Mouse (Mus musculus): ENCODE measurements around the gene Ston2. TPM values are rescaled to one million over a fixed set of nuclear protein-coding genes. Genes with fewer than 3 reads are reported as not detected.
"Not testable (repeated sequence)": the region's sequence is repeated elsewhere in the genome, so short reads cannot be mapped to it uniquely, and the experiment has no call there.

The Ston2 gene
- total RNA-seq, 2 experiments from 2014 or later, result 4.9 to 7.8 TPM

DNA sequence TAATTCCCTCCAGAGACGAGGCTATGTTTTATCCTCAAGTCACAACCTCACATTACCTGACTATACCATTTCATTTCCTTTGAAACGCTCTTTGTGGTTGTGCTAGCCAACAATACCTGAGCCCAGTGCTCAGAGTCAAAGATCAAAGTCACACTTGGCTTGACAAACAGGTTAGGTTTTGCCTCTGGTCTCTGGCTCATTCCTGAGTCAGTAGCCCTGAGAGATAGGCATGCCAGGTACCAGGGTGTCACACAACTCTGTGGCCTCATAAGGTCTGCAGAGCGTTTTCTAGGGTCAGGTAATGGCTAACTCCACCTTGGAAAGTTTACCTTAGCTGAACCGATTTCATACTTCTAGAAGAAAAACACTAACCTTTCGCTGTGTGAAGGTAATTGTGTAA is 35.5 kb downstream of the Ston2 start:
- intact Hi-C loops (cut with DNase I), result no loop called here
- DNase-seq, result no peak

DNA sequence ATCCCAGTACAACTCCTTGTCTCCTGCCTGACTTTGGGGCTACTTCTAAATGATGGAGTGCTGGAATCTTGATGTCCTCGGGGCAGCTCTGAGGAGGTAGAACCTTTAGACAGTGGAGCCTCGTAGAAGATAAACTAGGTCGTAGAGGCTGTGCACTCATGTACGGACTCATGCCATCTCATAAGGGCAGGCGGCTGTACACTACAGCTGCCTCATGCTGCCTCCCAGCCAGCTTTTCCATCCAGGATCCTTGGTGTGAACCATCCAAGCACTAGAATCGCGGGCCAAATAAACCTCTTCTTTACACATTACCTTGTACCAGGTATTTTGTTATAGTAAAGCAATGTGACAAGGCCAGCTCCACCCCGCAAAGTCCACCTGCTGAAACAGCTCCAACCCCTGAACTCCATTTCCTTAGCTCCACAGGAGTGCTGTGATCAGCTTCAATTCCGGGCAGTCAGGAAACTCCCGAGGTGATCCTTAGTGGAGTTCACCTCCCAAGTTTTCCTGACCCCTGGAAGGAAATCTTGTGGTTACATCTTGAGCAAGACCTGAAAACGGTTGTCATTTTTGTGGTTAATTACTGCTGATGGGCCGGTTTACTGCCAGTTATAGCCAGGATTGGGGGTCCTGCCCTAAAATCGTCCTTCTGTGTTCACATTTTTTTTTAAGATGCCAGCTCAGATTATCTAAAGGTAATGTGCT is 36.1 kb downstream of the Ston2 start:
- DNase-seq, result no peak
- intact Hi-C loops (cut with DNase I), result no loop called here

DNA sequence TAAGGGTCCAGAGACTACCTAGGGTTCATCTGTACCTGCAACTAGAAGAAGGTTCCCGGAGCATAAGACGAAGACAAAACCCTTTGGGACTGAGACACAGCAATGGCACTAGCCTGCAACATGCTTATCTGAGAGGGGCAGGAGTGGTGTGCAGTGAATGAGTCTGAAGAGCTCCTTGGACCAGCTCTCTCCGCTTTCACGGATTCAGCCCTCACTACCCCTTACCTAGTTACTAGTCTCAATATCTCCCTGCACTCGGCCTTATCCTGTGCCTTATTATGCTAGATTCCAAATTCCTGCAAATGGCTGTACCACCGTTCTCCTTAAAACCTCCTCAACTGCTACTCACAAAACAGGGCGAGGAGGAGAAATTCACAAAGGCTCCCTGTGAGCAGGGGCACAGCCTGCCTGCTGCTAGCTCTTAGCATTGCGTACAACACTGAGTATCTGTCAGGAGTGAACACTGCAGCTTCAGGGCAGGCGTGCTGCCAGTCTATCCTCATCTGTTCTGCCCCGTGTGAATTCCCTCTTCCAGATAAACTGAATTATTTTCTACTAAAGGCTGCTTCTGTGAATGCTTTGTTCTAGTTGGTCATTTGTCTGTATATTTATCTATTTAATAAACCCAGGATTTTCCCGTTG is 38.5 kb downstream of the Ston2 start:
- intact Hi-C loops (cut with DNase I), result no loop called here

DNA sequence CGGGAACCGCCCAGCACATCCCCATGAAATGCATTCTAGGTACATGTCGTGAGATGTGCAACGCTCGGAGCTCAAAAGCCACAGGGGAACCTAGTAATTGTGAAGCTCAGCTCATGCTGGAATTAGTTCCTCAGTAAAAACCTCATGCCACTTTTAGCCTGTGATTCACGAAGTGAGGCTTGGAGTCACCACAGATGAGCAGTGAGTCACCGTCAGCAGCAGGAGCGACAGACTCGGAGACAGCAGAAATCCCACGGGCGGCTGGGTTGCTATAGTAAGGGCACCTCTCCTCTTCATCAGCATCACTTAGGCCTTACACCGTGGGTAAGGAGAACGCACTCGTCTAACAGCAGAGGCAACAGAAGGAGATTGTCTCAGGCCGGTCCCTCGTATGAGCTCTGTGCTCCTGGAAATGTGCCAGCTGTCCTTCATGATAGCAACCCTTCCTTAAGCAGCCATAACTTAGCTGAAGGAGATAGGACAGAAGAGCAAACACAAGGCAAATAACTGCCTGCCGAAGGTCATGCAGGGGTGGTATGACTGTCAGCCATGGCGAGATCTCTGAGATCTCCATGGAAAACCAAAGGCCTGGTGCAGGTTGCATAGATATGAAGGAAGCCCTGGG is 39.8 kb downstream of the Ston2 start:
- DNase-seq, result no peak
- intact Hi-C loops (cut with DNase I), result no loop called here

More for the DNA sequence above, 38.5 kb downstream of the Ston2 start:
- DNase-seq, result no peak

GRCm38 (mm10) chr12:91746839-91747238 is 41.3 kb downstream of the Ston2 start:
- intact Hi-C loops (cut with DNase I); DNase-seq: not testable (repeated sequence)

DNA sequence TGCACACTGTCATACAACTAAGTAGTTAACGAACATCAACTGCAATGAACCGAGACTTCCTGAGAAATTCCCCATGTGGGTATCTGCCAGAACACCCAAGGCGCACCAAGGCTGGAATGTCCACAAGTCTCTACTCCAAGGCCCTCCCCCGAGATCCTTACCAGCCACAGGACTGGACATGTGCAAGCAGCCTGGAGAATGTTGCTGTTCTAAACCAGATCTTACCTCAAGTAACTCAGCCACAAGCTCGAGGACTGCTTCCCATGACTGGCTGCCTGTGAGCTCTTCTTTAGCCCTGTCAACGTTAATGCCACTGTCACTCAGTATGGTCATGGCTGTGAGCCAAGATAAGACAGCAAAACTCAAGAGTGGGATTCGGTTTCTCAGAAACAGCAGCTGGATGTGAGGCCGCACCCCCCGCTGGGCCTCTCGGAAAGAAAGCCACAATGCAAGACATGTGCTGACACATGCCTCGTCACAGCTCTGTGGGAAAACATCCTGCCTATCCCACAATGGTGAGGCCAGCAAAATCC is 42.4 kb downstream of the Ston2 start:
- peak in 1 of 2 experiments; percentile 51 for DNase-seq
- intact Hi-C loops (cut with DNase I), result no loop called here

- intact Hi-C loops (cut with DNase I), result no loop called here
- no peak for DNase-seq
These were observed 44.1 kb downstream of the Ston2 start for GRCm38 (mm10) chr12:91744091-91744490.

DNA sequence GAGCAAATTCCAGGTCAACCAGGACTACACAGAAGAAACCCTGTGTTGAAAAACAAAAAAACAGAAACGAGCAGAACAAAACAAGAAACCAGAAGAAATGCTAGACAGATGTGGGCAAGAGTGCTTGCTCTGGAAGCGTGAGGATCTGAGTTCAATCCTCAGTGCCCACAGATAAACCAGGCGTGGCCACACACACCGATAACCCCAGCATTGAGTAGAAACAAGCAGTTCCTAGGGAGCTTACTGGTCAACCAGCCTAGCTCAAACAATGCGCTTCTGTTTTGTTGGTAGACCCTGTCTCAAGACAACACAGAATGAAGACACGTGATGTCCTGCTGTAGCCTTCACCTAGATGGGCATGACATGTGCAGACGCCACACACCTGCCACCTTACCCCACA is 45.3 kb downstream of the Ston2 start:
- no peak for DNase-seq
- intact Hi-C loops (cut with DNase I), result no loop called here

- intact Hi-C loops (cut with DNase I), result no loop called here
- no peak for DNase-seq
These were observed 49.8 kb downstream of the Ston2 start for GRCm38 (mm10) chr12:91738381-91738780.

DNA sequence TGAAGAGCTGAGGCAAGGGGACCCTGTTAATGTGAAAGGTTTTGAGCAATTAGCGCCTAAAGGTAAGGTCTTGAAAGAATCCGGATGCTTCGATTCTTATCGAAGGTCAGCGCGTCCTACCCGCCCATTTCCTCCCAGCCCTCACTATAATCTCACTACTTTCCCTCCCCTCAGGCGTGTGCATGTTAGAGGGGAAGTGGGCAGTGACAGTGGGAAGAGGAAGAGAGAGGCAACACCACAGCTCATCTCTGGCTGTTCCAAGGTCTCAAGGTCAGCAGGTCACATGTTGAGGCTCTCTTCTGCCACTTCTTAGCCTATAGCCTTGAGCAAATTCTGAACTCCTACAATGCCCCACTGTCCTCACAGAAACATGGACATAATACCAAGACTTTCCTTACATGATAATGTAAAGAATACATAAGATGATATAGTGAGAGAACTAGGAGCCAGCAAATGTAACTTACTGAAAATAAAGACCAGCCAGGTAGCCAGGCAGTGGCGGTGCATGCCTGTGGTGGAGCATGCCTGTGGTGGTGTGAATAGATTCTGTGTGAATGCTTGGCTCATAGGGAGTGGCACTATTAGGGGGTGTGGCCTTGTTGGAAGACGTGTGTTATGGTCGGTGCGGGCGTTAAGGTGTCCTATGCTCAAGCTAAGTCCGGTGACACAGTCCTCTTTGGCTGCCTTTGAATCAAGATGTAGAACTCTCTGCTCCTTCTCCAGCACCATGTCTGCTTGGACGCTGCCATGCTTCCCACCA is 51.8 kb downstream of the Ston2 start:
- intact Hi-C loops (cut with DNase I), result no loop called here

DNA sequence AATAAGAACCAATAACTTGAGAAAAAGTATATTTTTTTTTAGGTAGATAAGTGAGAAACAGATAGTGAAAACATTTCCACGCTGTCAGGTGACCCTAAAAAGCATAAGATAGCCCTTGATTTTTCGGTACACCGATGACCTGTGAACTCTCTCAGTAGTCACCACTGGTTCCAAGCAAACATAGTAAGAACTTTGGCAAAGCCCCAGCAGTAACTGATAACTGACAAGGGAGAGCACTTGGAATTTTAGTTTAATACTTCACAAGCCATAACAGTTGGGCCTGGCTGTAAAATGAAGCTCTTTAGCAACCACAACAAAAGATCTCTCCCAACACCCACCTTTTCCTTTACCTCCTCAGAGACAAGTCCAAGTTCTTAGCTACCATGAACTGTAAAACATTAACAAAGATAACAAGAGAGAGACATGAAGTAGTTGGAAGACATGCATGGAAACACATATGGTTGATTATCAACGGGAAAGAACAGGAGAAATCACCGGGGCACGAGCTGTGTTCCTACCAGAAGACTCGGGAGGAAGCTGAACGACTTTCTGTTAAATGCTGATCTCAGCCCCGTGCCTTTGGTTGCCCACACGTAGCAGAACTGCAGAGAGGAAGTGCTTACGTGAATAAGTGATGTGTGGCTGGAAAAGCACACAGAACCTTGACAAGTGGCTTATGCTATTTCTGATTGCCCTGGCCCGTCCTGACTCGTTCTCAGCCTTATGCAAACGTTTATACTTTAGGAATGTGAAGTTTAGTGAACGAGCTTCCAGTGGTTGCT is 53.8 kb downstream of the Ston2 start:
- intact Hi-C loops (cut with DNase I), result loop anchor here (5.0 kb wide), 1 partner anchor 53 kb away; the partner anchor contains the start of gene Ston2
- DNase-seq, result no peak

More for the DNA sequence above, 51.8 kb downstream of the Ston2 start:
- DNase-seq, result no peak

GRCm38 (mm10) chr12:91732729-91733448 is 55.3 kb downstream of the Ston2 start:
- intact Hi-C loops (cut with DNase I), result loop anchor here (5.0 kb wide), 1 partner anchor 54 kb away; the partner anchor contains the start of gene Ston2
- DNase-seq, result peak; percentile 37 to 38

DNA sequence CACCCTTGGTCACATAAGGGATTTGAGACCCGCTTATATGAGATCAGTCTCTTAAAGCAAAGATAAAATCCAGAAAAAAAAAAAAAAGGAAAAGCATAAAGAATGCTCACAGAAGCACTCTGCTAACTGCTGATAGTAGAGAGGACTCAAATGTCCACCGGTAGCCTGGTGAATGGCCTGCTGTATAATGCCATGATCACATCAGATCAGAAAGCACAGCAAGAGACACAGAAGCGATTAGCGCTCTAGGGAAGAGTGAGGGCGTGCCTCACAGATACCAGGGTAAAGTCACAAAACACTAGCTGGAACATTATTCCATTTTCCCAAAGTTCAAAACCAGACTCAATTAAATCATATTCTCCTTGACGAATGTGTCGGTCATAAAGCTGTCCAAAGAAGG is 62.0 kb downstream of the Ston2 start:
- intact Hi-C loops (cut with DNase I), result no loop called here
- DNase-seq, result no peak

- intact Hi-C loops (cut with DNase I), result no loop called here
These were observed 64.3 kb downstream of the Ston2 start for GRCm38 (mm10) chr12:91723912-91724311.

GRCm38 (mm10) chr12:91719134-91719533 is 69.1 kb downstream of the Ston2 start:
- intact Hi-C loops (cut with DNase I), result no loop called here

More at GRCm38 (mm10) chr12:91723912-91724311, 64.3 kb downstream of the Ston2 start:
- DNase-seq, result no peak

GRCm38 (mm10) chr12:91715686-91716085 is 72.5 kb downstream of the Ston2 start:
- intact Hi-C loops (cut with DNase I), result no loop called here
- no peak for DNase-seq

More at GRCm38 (mm10) chr12:91719134-91719533, 69.1 kb downstream of the Ston2 start:
- DNase-seq, result no peak

GRCm38 (mm10) chr12:91713358-91713757 is 74.8 kb downstream of the Ston2 start:
- no peak for DNase-seq
- intact Hi-C loops (cut with DNase I), result no loop called here

- no peak for DNase-seq
- intact Hi-C loops (cut with DNase I), result no loop called here
These were observed 76.5 kb downstream of the Ston2 start for GRCm38 (mm10) chr12:91711655-91712054.

DNA sequence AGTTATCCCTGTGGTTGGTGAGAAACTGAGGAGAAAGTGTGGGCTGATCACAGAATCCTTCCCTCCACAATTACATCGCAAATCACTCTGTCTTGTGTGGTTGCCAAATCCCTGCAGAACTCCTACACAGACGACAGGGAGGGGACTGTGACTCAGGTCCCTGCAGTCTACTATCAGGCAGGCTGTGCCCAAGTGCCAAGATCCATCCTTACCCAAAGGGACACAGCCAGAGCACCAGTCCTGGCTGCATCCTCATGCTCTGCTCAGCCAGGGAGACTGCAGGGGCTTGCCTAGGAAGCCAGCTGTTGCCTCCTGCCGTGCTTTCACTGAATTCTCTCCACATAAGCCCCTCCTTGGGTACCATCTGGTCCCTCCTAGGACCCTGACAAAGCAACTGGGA is 77.3 kb downstream of the Ston2 start:
- peak in 1 of 2 experiments; percentile 19 for DNase-seq
- intact Hi-C loops (cut with DNase I), result no loop called here
